Mouse (Mus musculus): ENCODE measurements at regions not wholly inside any gene's neighbourhood (a gene's known extent, or its start where the extent isn't known, plus 50 kb on each side); places are given as distances from the start of the nearest gene placed in this dataset.

- H3K27me3 ChIP-seq (ENCODE audit: control insufficient read depth, insufficient read depth, low read length), result no peaks in the 10 kb centered on the region
- DNase-seq, result no peak
- TF ChIP-seq CTCF (IDR thresholded peaks at IDR 0.05; ENCODE audit: borderline replicate concordance, control insufficient read depth, extremely low read depth, insufficient read depth, low read length, poor library complexity) (no peak), POLR2A (IDR thresholded peaks at IDR 0.05; ENCODE audit: control insufficient read depth, extremely low read depth, insufficient read depth, low read length, poor library complexity) (no peak)
- no peak overlapping the region for H3K27ac ChIP-seq (ENCODE audit: control insufficient read depth, insufficient read depth, low read length)
- H3K36me3 ChIP-seq (ENCODE audit: control insufficient read depth, insufficient read depth, low read length), result no peaks in the 10 kb centered on the region
- H3K4me1 ChIP-seq (replicated peaks; ENCODE audit: control insufficient read depth, insufficient read depth, low read length), result no peaks in the 10 kb centered on the region
- H3K4me3 ChIP-seq (ENCODE audit: control insufficient read depth, insufficient read depth, low read length), result no peak overlapping the region
These were observed 93.8 kb upstream of the Wdpcp start for GRCm38 (mm10) chr11:21478191-21478590.

- TF ChIP-seq POLR2A (IDR thresholded peaks at IDR 0.05; ENCODE audit: control insufficient read depth, extremely low read depth, insufficient read depth, low read length, poor library complexity), result no peak
- no peak for TF ChIP-seq CTCF (IDR thresholded peaks at IDR 0.05; ENCODE audit: borderline replicate concordance, control insufficient read depth, extremely low read depth, insufficient read depth, low read length, poor library complexity)
- WGBS, result 93% methylated on average over 4 of the region's 4 CpGs
- H3K27ac ChIP-seq (ENCODE audit: control insufficient read depth, insufficient read depth, low read length), result no peak overlapping the region
- no peak overlapping the region for H3K4me3 ChIP-seq (ENCODE audit: control insufficient read depth, insufficient read depth, low read length)
- no peak for DNase-seq
- no peaks in the 10 kb centered on the region for H3K4me1 ChIP-seq (replicated peaks; ENCODE audit: control insufficient read depth, insufficient read depth, low read length)
- H3K36me3 ChIP-seq (ENCODE audit: control insufficient read depth, insufficient read depth, low read length), result no peaks in the 10 kb centered on the region
- H3K27me3 ChIP-seq (ENCODE audit: control insufficient read depth, insufficient read depth, low read length), result no peaks in the 10 kb centered on the region
These were observed 99.7 kb upstream of the Ugp2 start for GRCm38 (mm10) chr11:21470711-21471110.

DNA sequence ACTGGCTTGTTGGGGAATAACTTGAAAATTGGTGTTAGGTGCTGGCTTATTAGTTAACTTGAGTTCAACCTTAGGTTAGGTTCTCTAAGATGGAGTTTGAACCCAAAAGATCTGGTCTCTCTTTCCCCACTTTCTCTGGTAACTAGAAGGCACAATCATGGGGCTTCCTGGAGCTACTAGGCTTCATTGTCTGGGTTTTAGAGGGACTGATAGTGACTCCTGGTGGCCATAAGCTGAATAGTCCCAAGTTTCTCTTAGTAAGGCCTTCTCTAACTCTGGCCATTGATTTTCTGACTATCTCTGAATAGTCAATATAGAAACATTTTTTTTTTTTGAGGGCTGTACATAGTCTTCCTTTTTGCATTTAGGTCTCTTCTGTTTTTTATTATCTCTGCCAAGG lies 97.5 kb upstream of the Ugp2 start:
- peak; percentile 27 for DNase-seq
- TF ChIP-seq POLR2A (IDR thresholded peaks at IDR 0.05; ENCODE audit: control insufficient read depth, extremely low read depth, insufficient read depth, low read length, poor library complexity), result no peak
- no peak for TF ChIP-seq CTCF (IDR thresholded peaks at IDR 0.05; ENCODE audit: borderline replicate concordance, control insufficient read depth, extremely low read depth, insufficient read depth, low read length, poor library complexity)
- Histone ChIP-seq H3K4me1 (replicated peaks; ENCODE audit: control insufficient read depth, insufficient read depth, low read length) (no peaks in the 10 kb centered on the region), H3K4me3 (ENCODE audit: control insufficient read depth, insufficient read depth, low read length) (no peak overlapping the region), H3K36me3 (ENCODE audit: control insufficient read depth, insufficient read depth, low read length) (no peaks in the 10 kb centered on the region), H3K27me3 (ENCODE audit: control insufficient read depth, insufficient read depth, low read length) (no peaks in the 10 kb centered on the region), H3K27ac (ENCODE audit: control insufficient read depth, insufficient read depth, low read length) (no peak overlapping the region)

DNA sequence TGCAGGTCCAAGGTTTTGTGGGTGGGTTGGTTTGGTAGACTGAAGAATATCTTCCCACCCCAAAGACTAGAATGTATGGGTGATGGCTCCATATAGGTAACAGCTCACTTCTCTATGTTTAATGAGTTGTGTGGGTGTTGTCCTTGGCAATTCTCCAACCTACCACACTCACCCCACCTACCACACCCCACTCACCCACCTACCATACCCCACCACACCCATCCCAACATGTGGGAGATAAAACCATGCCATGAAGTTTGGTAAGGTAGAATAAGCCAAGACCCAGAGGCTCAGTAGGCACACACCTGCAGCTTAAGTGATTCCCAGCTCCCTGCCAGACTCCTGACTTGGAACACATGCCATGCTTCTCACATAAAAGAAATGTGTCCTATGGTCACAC lies 89.0 kb upstream of the Ugp2 start:
- Histone ChIP-seq H3K36me3 (ENCODE audit: control insufficient read depth, insufficient read depth, low read length) (no peaks in the 10 kb centered on the region), H3K4me3 (ENCODE audit: control insufficient read depth, insufficient read depth, low read length) (no peak overlapping the region), H3K4me1 (replicated peaks; ENCODE audit: control insufficient read depth, insufficient read depth, low read length) (no peaks in the 10 kb centered on the region), H3K27ac (ENCODE audit: control insufficient read depth, insufficient read depth, low read length) (no peak overlapping the region), H3K27me3 (ENCODE audit: control insufficient read depth, insufficient read depth, low read length) (no peaks in the 10 kb centered on the region)
- TF ChIP-seq POLR2A (IDR thresholded peaks at IDR 0.05; ENCODE audit: control insufficient read depth, extremely low read depth, insufficient read depth, low read length, poor library complexity), result no peak
- no peak for TF ChIP-seq CTCF (IDR thresholded peaks at IDR 0.05; ENCODE audit: borderline replicate concordance, control insufficient read depth, extremely low read depth, insufficient read depth, low read length, poor library complexity)
- no peak for DNase-seq

DNA sequence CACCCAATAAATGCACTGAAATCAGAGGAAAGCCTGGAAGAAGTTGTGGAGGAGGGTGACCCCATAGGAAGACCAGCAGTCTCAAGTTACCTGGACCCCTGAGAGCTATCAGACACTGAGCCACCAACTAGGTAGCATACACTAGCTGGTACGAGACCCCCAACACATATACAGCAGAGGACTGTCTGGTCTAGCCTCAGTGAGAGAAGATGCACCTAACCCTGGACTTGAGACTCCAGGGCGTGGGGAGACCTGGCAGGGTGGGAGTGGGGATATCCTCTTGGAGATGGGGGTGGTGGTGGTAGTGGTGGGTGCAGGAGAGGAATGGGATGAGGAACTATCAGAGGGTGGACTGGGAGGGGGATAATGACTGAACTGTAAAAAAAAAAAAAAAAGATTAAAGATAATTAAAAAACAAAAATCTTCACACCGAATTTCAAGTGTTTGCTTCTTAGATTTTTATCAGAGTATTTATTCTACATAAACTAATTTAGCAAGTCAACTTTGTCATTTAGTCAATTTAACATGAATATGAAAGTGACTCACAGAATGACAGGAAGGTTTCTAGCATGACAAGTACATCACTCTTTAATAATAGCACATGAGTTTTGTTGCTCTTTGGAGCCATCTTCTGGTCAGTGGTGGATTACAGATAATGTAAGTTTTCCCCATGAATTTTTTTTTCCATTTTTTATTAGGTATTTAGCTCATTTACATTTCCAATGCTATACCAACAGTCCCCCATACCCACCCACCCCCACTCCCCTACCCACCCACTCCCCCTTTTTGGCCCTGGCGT lies 82.5 kb upstream of the Ugp2 start:
- Histone ChIP-seq H3K36me3 (ENCODE audit: control insufficient read depth, insufficient read depth, low read length) (no peaks in the 10 kb centered on the region), H3K4me1 (replicated peaks; ENCODE audit: control insufficient read depth, insufficient read depth, low read length) (no peaks in the 10 kb centered on the region), H3K27me3 (ENCODE audit: control insufficient read depth, insufficient read depth, low read length) (no peaks in the 10 kb centered on the region), H3K4me3 (ENCODE audit: control insufficient read depth, insufficient read depth, low read length) (no peak overlapping the region), H3K27ac (ENCODE audit: control insufficient read depth, insufficient read depth, low read length) (no peak overlapping the region)
- DNase-seq, result peak; percentile 39
- 89% methylated on average over 3 of the region's 4 CpGs for WGBS
- no peak for TF ChIP-seq CTCF (IDR thresholded peaks at IDR 0.05; ENCODE audit: borderline replicate concordance, control insufficient read depth, extremely low read depth, insufficient read depth, low read length, poor library complexity)
- no peak for TF ChIP-seq POLR2A (IDR thresholded peaks at IDR 0.05; ENCODE audit: control insufficient read depth, extremely low read depth, insufficient read depth, low read length, poor library complexity)

DNA sequence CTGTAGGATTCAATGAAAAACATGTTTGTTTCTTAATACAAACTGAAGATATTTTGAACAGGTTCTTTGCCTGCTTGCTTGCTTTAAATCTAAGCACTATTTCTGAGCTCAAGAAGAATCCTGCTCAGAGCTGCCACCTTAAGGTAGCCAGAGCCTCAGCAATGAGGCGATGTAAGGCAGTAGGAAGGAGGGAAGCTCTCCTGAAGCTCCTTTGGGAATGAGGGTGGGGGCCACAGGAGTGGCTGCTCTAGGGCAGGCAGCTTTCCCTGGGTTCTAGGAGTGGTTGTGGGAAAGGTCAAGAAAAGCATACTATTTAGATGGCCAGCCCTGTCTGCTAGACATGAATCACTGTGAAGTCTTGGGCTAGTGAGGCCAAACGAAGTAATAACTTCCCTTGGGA lies 62.7 kb upstream of the Ugp2 start:
- Histone ChIP-seq H3K27ac (ENCODE audit: control insufficient read depth, insufficient read depth, low read length) (no peak overlapping the region), H3K27me3 (ENCODE audit: control insufficient read depth, insufficient read depth, low read length) (no peaks in the 10 kb centered on the region), H3K36me3 (ENCODE audit: control insufficient read depth, insufficient read depth, low read length) (no peaks in the 10 kb centered on the region), H3K4me1 (replicated peaks; ENCODE audit: control insufficient read depth, insufficient read depth, low read length) (no peaks in the 10 kb centered on the region), H3K4me3 (ENCODE audit: control insufficient read depth, insufficient read depth, low read length) (no peak overlapping the region)
- no peak for TF ChIP-seq CTCF (IDR thresholded peaks at IDR 0.05; ENCODE audit: borderline replicate concordance, control insufficient read depth, extremely low read depth, insufficient read depth, low read length, poor library complexity)
- TF ChIP-seq POLR2A (IDR thresholded peaks at IDR 0.05; ENCODE audit: control insufficient read depth, extremely low read depth, insufficient read depth, low read length, poor library complexity), result no peak
- DNase-seq, result no peak
- 78% methylated on average over 2 of the region's 2 CpGs for WGBS

- WGBS, result 63% methylated on average over 1 of the region's 1 CpGs
- Histone ChIP-seq H3K36me3 (ENCODE audit: control insufficient read depth, insufficient read depth, low read length) (no peaks in the 10 kb centered on the region), H3K27ac (ENCODE audit: control insufficient read depth, insufficient read depth, low read length) (no peak overlapping the region), H3K4me3 (ENCODE audit: control insufficient read depth, insufficient read depth, low read length) (no peak overlapping the region), H3K27me3 (ENCODE audit: control insufficient read depth, insufficient read depth, low read length) (no peaks in the 10 kb centered on the region), H3K4me1 (replicated peaks; ENCODE audit: control insufficient read depth, insufficient read depth, low read length) (peaks cover 3% of the 10 kb centered on the region; the same call in 1 of the 2 replicates)
- TF ChIP-seq POLR2A (IDR thresholded peaks at IDR 0.05; ENCODE audit: control insufficient read depth, extremely low read depth, insufficient read depth, low read length, poor library complexity), result no peak
- TF ChIP-seq CTCF (IDR thresholded peaks at IDR 0.05; ENCODE audit: borderline replicate concordance, control insufficient read depth, extremely low read depth, insufficient read depth, low read length, poor library complexity), result no peak
- no peak for DNase-seq
These were observed 59.0 kb upstream of the Ugp2 start for GRCm38 (mm10) chr11:21430021-21430420.

Data from thymus, adult 2 months (tissue).